Mouse (Mus musculus) stomach, postnatal 0 days (tissue): ENCODE data around the gene Ifi209. TPM values are rescaled to one million over a fixed set of nuclear protein-coding genes. Genes with fewer than 3 reads are reported as not detected.
"Not testable (repeated sequence)": the region's sequence is repeated elsewhere in the genome, so short reads cannot be mapped to it uniquely, and the experiment has no call there.

Experiments
- ATAC-seq: fragments of 200-750 bp; cut with Nextera tagmentation; 2 replicates; pipeline ENCODE4 v1.8.0; 2017; ENCODE audit not compliant: low FRiP score, low TSS enrichment
- DNase-seq: peaks from one replicate; pipeline ENCODE4 v3.0.0-alpha.2; 2016; ENCODE audit warnings: low spot score
- H3K27ac ChIP-seq: fragments of 300-500 bp; sonication (generic); replicated peaks from 2 replicates; pipeline ENCODE4 v1.5.1; 2014; ENCODE audit warnings: mild to moderate bottlenecking, control low read depth
- H3K27me3 ChIP-seq: fragments of 300-500 bp; sonication (generic); 2 replicates; pipeline ENCODE4 v1.6.1; 2014; ENCODE audit warnings: low read length; ENCODE audit not compliant: control insufficient read depth, insufficient read depth
- H3K36me3 ChIP-seq: fragments of 300-500 bp; sonication (generic); 2 replicates; pipeline ENCODE4 v1.6.1; 2014; ENCODE audit warnings: low read length, mixed read lengths; ENCODE audit not compliant: control insufficient read depth, insufficient read depth
- H3K4me1 ChIP-seq: fragments of 300-500 bp; sonication (generic); replicated peaks from 2 replicates; pipeline ENCODE4 v1.6.1; 2014; ENCODE audit warnings: antibody characterized with exemption; ENCODE audit not compliant: control insufficient read depth, insufficient read depth
- H3K4me2 ChIP-seq: fragments of 300-500 bp; sonication (generic); replicated peaks from 2 replicates; pipeline ENCODE4 v1.6.1; 2014; ENCODE audit warnings: low read depth, mild to moderate bottlenecking, control low read depth, moderate library complexity
- H3K4me3 ChIP-seq: fragments of 300-500 bp; sonication (generic); 2 replicates; pipeline ENCODE4 v1.5.1; 2014; ENCODE audit warnings: low read depth, low read length, control low read depth
- H3K9ac ChIP-seq: fragments of 300-500 bp; sonication (generic); 2 replicates; pipeline ENCODE4 v1.6.1; 2014; ENCODE audit warnings: mild to moderate bottlenecking, low read length, control low read depth, mixed read lengths
- H3K9me3 ChIP-seq: fragments of 300-500 bp; sonication (generic); 2 replicates; pipeline ENCODE4 v1.6.1; 2016; ENCODE audit warnings: low read length; ENCODE audit not compliant: control insufficient read depth
- CTCF ChIP-seq: IDR thresholded peaks from 2 replicates; pipeline ENCODE4 v1.5.1; 2016; ENCODE audit warnings: antibody characterized with exemption, low read depth, mild to moderate bottlenecking, moderate library complexity
- EP300 ChIP-seq: optimal IDR thresholded peaks from 2 replicates; pipeline ENCODE3; 2016; ENCODE audit warnings: antibody characterized with exemption
- WGBS: fragments of 180-500 bp; shearing (Covaris S2); extraction: QIAGEN DNeasy Blood & Tissue Kit; methylation state at CpG from one replicate; pipeline ENCODE4 v1.1.7; 2014; 5-methylcytosine and 5-hydroxymethylcytosine counted together
- polyA plus RNA-seq: library from polyadenylated mRNA; unstranded; fragments of >200 nt; fragmentation: Nextera tagmentation; extraction: Ambion mirVana; gene quantifications from 2 replicates; pipeline ENCODE4 v1.2.1, GENCODE M21; 2015

Gene Ifi209
- polyA plus RNA-seq = 0.32 and 0.74 TPM in 2 replicates

DNA sequence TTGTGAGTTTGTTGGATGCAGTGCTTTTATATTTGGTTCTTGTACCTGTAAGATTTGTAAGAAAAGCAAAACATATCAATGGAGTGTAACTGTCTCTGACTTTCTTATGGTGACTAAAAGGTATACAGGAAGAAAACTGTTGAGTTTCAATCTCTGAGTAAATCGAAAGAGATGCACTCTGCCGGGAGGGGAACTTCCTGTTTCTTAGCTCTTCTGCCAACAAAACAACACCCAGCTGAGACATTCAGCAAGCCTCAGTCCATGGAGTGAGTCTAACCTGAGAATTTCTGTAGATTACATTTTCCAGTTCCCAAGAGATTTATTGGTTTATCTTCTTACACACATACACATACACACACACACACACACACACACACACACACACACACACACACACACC, at the start of gene Ifi209:
Ifi209 (plus strand) TSS at position 296 of the 400 bp plus-strand sequence.
- not testable (repeated sequence) for H3K9me3 ChIP-seq, H3K9ac ChIP-seq, ATAC-seq, H3K27ac ChIP-seq, DNase-seq, H3K27me3 ChIP-seq, H3K4me3 ChIP-seq, H3K4me2 ChIP-seq, H3K4me1 ChIP-seq, H3K36me3 ChIP-seq
- 79% methylated on average over 2 of the region's 2 CpGs for WGBS

DNA sequence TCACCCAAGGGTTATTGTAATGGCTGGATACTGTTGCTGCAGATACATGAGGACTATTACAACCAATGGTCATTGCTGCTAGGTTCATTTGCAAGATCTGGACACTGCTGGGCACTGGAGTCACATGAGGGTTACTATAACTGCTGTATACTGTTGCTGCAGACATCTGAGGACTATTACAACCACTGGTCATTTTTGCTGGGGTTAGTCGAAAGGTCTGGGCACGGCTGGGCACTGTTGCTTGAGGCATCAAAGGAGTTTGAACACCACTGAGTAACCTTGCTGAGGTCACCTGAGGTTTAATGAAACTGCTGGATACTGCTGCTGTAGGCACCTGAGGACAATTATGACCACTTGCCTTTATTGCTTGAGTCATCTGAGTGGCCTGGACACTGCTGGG, 41.0 kb upstream of the Ifi209 start:
- H3K27me3 ChIP-seq, H3K9ac ChIP-seq, H3K4me2 ChIP-seq, H3K27ac ChIP-seq, H3K9me3 ChIP-seq, ATAC-seq, DNase-seq, H3K4me1 ChIP-seq, H3K4me3 ChIP-seq, H3K36me3 ChIP-seq: not testable (repeated sequence)
- WGBS = 84% methylated on average over 2 of the region's 2 CpGs

DNA sequence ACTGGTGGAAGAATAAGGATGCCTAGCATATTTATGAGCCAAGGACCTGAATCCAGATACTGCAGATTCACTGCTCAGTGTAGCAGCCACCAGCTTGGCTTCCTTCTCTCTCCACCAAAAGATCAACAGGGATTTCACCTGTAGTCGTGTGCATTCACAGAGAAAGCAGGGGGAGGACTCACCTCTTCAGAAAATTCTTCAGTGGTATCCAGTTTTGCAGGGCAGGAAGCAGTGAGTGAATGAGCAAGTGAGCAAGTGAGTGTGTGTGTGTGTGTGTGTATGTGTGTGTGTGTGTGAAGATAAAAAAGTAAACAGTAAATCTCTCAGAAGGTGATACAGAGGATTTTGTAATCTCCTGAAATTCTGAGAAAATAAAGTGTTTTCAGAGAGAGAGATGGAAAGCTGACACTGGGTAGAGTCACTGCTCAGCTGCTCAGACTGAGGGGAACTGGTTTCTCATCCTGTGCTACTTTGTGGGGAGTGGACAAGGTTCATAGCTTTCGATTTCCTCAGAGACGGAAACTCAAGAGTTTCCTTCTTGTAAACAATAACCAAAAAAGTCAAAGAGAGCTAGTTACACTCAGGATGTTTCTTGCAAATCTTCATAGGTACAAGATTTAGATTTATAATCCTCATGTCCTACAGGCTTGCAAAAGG, 31.8 kb upstream of the Ifi209 start, which contains the start of gene Ifi213:
Ifi213 (minus strand) TSS at position 437 of the 657 bp plus-strand sequence.
- not testable (repeated sequence) for H3K9ac ChIP-seq, DNase-seq, H3K27me3 ChIP-seq, H3K4me1 ChIP-seq, H3K36me3 ChIP-seq, H3K4me2 ChIP-seq, H3K4me3 ChIP-seq, H3K27ac ChIP-seq, H3K9me3 ChIP-seq, ATAC-seq
- WGBS = 59% methylated on average over 3 of the region's 3 CpGs

DNA sequence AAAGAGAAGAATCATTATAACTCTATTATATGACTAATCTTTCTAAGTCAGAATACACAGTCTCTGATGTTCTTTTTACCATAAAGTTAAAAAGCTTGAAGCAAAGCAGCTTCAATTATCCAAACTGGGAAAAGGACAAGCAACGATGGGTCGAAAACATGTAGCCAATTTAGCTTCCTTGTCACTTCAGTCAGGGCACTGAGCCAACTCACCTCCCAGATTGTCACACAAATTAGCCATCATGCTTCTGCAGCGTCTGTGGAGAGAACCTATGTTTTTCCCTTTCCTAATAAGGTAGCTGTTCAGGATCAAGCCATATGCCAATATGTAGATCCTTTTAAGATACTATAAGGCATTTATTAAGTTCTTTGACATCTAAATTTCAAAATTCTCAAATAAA, 20.4 kb upstream of the Ifi209 start:
- H3K9ac ChIP-seq, H3K4me2 ChIP-seq, H3K4me1 ChIP-seq, H3K4me3 ChIP-seq, H3K9me3 ChIP-seq, H3K36me3 ChIP-seq, H3K27ac ChIP-seq, DNase-seq, H3K27me3 ChIP-seq, ATAC-seq: not testable (repeated sequence)
- WGBS = 66% methylated on average over 3 of the region's 3 CpGs

DNA sequence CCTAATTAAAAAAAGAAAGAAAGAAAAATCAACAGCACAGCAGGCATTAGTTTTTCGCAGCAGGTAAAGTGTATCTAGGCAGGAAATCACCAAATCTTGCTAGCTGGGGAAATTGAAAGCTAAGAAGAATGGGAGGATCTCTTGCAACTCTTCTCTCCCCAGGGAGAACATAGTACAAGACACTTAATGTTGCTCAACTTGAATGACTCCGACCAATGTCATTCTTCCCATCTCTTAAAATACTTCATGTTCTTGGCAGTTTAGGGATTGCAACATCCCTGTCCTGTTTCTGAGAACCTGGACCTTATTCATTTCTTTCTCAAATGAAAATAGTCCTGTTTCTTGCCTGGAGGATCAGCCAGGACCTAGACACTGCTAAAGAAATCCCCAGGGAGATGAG, 8.5 kb upstream of the Ifi209 start:
- H3K4me1 ChIP-seq, H3K27ac ChIP-seq, H3K36me3 ChIP-seq, DNase-seq, H3K4me2 ChIP-seq, H3K27me3 ChIP-seq, H3K9me3 ChIP-seq, H3K4me3 ChIP-seq, H3K9ac ChIP-seq, ATAC-seq: not testable (repeated sequence)
- WGBS = 84% methylated on average over 2 of the region's 2 CpGs

DNA sequence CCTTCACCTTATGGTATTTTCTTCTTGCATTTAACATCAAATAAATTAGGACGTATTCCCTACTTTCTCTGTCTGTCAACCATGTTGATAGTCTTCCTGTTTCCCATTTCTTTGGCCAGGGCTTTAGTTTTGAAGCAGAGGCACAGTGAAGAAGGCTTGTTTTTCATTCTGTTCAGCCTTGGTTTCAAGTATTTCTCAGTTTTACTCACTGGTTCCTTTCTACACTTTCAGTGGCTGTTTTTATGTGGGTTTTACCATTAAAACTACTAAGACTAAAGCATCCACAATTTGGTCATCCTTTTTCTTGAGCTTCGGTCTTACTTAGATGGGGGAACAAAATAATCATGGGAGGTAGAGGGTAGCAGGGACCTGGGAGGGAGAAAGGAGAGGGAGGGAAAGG, 6.7 kb upstream of the Ifi209 start:
- H3K9me3 ChIP-seq = no peaks in the 10 kb centered on the region
- H3K4me3 ChIP-seq = no peak overlapping the region
- no peaks in the 10 kb centered on the region for H3K36me3 ChIP-seq
- WGBS = 93% methylated on average over 2 of the region's 2 CpGs
- no peak for DNase-seq
- no peaks in the 10 kb centered on the region for H3K27me3 ChIP-seq
- H3K27ac ChIP-seq = no peak overlapping the region
- H3K4me2 ChIP-seq = no peak overlapping the region
- TF ChIP-seq EP300 (no peak), CTCF (no peak)
- H3K4me1 ChIP-seq = no peaks in the 10 kb centered on the region
- no peak for ATAC-seq
- H3K9ac ChIP-seq = no peak overlapping the region
